Mouse (Mus musculus) MEL-GATA-1-ER (cell line): ENCODE results near the gene Src.

ENCODE experiments used
- DNase-seq: peaks from one replicate; pipeline ENCODE4 v3.0.0-alpha.2; 2012; ENCODE audit warnings: low read depth; ENCODE audit errors: extremely low read depth

The Src gene

GRCm38 (mm10) chr2:157412497-157412896 lies 5.7 kb upstream of the Src start:
- DNase-seq, result no peak

- DNase-seq, result no peak
Observed at GRCm38 (mm10) chr2:157417229-157417628, 1.0 kb upstream of the Src start.

- no peak for DNase-seq
Observed at GRCm38 (mm10) chr2:157418609-157419071, 396 bp downstream of the Src start.

- DNase-seq, result no peak
Observed at GRCm38 (mm10) chr2:157419506-157419905, 1.3 kb downstream of the Src start.

- DNase-seq, result no peak
Observed at GRCm38 (mm10) chr2:157420404-157420803, 2.2 kb downstream of the Src start.

GRCm38 (mm10) chr2:157422062-157422655 lies 3.9 kb downstream of the Src start:
- no peak for DNase-seq

- DNase-seq, result no peak
Observed at GRCm38 (mm10) chr2:157422854-157423705, 4.8 kb downstream of the Src start.

- DNase-seq, result no peak
Observed at GRCm38 (mm10) chr2:157423706-157424125, 5.5 kb downstream of the Src start.

- no peak for DNase-seq
Observed at GRCm38 (mm10) chr2:157424126-157424903, 6.1 kb downstream of the Src start.

- DNase-seq, result no peak
Observed at GRCm38 (mm10) chr2:157424904-157425642, 6.8 kb downstream of the Src start.

- DNase-seq, result no peak
Observed at GRCm38 (mm10) chr2:157425643-157425988, 7.4 kb downstream of the Src start.

- DNase-seq, result no peak
Observed at GRCm38 (mm10) chr2:157426171-157426570, 7.9 kb downstream of the Src start.

GRCm38 (mm10) chr2:157427164-157427563 lies 8.9 kb downstream of the Src start:
- DNase-seq, result no peak

- DNase-seq, result no peak
Observed at GRCm38 (mm10) chr2:157428351-157429139, 10.3 kb downstream of the Src start.

GRCm38 (mm10) chr2:157429735-157430134 lies 11.5 kb downstream of the Src start:
- DNase-seq, result no peak

GRCm38 (mm10) chr2:157430667-157431429 lies 12.6 kb downstream of the Src start:
- DNase-seq, result no peak

GRCm38 (mm10) chr2:157431912-157432311 lies 13.7 kb downstream of the Src start:
- DNase-seq, result no peak

- DNase-seq, result no peak
Observed at GRCm38 (mm10) chr2:157432476-157432875, 14.2 kb downstream of the Src start.

GRCm38 (mm10) chr2:157434041-157434440 lies 15.8 kb downstream of the Src start:
- no peak for DNase-seq

GRCm38 (mm10) chr2:157434497-157434896 lies 16.3 kb downstream of the Src start:
- DNase-seq, result no peak
